In the genomic region with DNA sequence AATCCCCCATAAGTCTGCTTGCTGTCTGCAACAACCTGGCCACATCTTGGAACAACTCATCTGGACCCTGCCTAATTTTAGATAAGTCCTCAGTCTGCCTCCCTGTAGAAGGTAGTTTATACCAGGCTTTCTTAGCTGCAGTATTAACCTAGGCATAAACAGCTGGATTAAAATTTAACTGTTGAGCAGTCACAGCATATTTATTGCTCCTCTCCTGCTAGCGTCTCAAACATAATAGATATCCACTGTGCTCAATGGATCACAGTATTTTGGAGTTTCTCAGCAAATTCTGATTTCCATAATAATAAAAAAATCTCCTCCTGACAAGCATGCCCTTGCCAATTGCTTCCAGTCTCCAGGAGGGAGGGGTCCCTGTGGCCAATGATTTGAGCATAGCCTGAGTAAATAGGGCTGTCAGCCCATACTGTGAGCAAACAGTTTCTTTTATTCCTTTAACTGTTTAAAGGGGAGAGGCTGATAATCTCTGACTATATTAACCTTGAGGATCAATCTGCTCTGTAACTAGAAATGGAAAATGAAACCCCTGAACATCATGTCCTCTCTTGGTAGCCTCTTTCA, we compare ENCODE assay signal across 24 mouse cellular contexts. TPM values are rescaled to one million over a fixed set of nuclear protein-coding genes. Genes with fewer than 3 reads are reported as not detected.
DNase-seq lines count a peak whose midpoint lies in the region; ATAC-seq and TF ChIP-seq lines count a peak whose summit lies in the region.
"Had no signal": no experiment of that assay in that cellular context is flagged by ENCODE, and none has a peak within 500 bp of the region (broad histone marks: within the 10 kb centered on the region; RNA-seq: fewer than 3 reads in every experiment).

No protein-coding gene starts in this region.

- peak; percentile 58; the same call in 1 of the 2 replicates for ATAC-seq in forebrain, embryonic 16.5 days
- no peak for ATAC-seq in forebrain, embryonic 12.5 days (ENCODE audit: low FRiP score)
- ATAC-seq in kidney, embryonic 16.5 days (ENCODE audit: low FRiP score, low TSS enrichment), result no peak
- peak; percentile 28 for ATAC-seq in activated CD4-positive, CD25-positive, alpha-beta regulatory T cell, adult 4 months
- ATAC-seq: liver, postnatal 0 days had no signal

- H3K36me3 ChIP-seq in forebrain, embryonic 16.5 days (ENCODE audit: control insufficient read depth, insufficient read depth), result no peaks in the 10 kb centered on the region
- no peaks in the 10 kb centered on the region for H3K36me3 ChIP-seq in forebrain, embryonic 12.5 days (replicated peaks)
- no peaks in the 10 kb centered on the region for H3K36me3 ChIP-seq in kidney, embryonic 16.5 days (ENCODE audit: insufficient read depth, low read length)
- H3K36me3 ChIP-seq in small intestine, adult 2 months (ENCODE audit: control insufficient read depth, insufficient read depth, low read length), result no peaks in the 10 kb centered on the region
- H3K36me3 ChIP-seq: hindbrain, embryonic 10.5 days; limb, embryonic 15.5 days; neural tube, embryonic 12.5 days had no signal

- H3K9ac ChIP-seq in forebrain, embryonic 16.5 days (replicated peaks; ENCODE audit: low read depth, low read length), result no peak overlapping the region
- no peak overlapping the region for H3K9ac ChIP-seq in forebrain, embryonic 12.5 days
- no peak overlapping the region for H3K9ac ChIP-seq in kidney, embryonic 16.5 days (replicated peaks; ENCODE audit: low read length)
- H3K9ac ChIP-seq: limb, embryonic 15.5 days; liver, postnatal 0 days; neural tube, embryonic 12.5 days had no signal

- no peak overlapping the region for H3K4me2 ChIP-seq in forebrain, embryonic 16.5 days (ENCODE audit: low read length)
- no peak overlapping the region for H3K4me2 ChIP-seq in forebrain, embryonic 12.5 days
- no peak overlapping the region for H3K4me2 ChIP-seq in kidney, embryonic 16.5 days (replicated peaks; ENCODE audit: low read depth, low read length)
- H3K4me2 ChIP-seq: limb, embryonic 15.5 days; neural tube, embryonic 12.5 days had no signal

- no peak overlapping the region for H3K4me3 ChIP-seq in forebrain, embryonic 16.5 days (replicated peaks; ENCODE audit: low read length)
- H3K4me3 ChIP-seq in forebrain, embryonic 12.5 days (replicated peaks), result no peak overlapping the region
- no peak overlapping the region for H3K4me3 ChIP-seq in kidney, embryonic 16.5 days (ENCODE audit: low read length)
- H3K4me3 ChIP-seq in small intestine, adult 2 months (ENCODE audit: low read depth, low read length), result no peak overlapping the region
- H3K4me3 ChIP-seq: erythroblast, embryonic 14.5 days; hindbrain, embryonic 10.5 days; limb, embryonic 15.5 days; neural tube, embryonic 12.5 days had no signal

- WGBS in forebrain, embryonic 16.5 days, result 31% methylated on average over 1 of the region's 1 CpGs
- WGBS in forebrain, embryonic 12.5 days, result 22% methylated on average over 1 of the region's 1 CpGs
- 44% methylated on average over 1 of the region's 1 CpGs for WGBS in kidney, embryonic 16.5 days
- 34% methylated on average over 1 of the region's 1 CpGs for WGBS in small intestine, adult 2 months

- H3K27me3 ChIP-seq in forebrain, embryonic 16.5 days (replicated peaks; ENCODE audit: control insufficient read depth, insufficient read depth, low read length), result no peaks in the 10 kb centered on the region
- H3K27me3 ChIP-seq in forebrain, embryonic 12.5 days, result no peaks in the 10 kb centered on the region
- H3K27me3 ChIP-seq in kidney, embryonic 16.5 days (ENCODE audit: insufficient read depth, low read length), result no peaks in the 10 kb centered on the region
- no peaks in the 10 kb centered on the region for H3K27me3 ChIP-seq in small intestine, adult 2 months (ENCODE audit: control insufficient read depth, insufficient read depth, low read length)
- H3K27me3 ChIP-seq: limb, embryonic 15.5 days; neural tube, embryonic 12.5 days had no signal

- TF ChIP-seq CTCF in small intestine, adult 2 months (IDR thresholded peaks at IDR 0.05; ENCODE audit: extremely low read depth, insufficient read length, insufficient replicate concordance, low read depth, low read length), result no peak

- H3K4me1 ChIP-seq in forebrain, embryonic 16.5 days (replicated peaks; ENCODE audit: control insufficient read depth, insufficient read depth, low read length), result no peaks in the 10 kb centered on the region
- no peaks in the 10 kb centered on the region for H3K4me1 ChIP-seq in forebrain, embryonic 12.5 days
- no peaks in the 10 kb centered on the region for H3K4me1 ChIP-seq in kidney, embryonic 16.5 days (ENCODE audit: insufficient read depth, low read length)
- H3K4me1 ChIP-seq in small intestine, adult 2 months (ENCODE audit: control insufficient read depth, insufficient read depth, insufficient read length, low read length), result peaks cover 10% of the 10 kb centered on the region; the same call in 1 of the 2 replicates
- H3K4me1 ChIP-seq: hindbrain, embryonic 10.5 days; limb, embryonic 15.5 days; neural tube, embryonic 12.5 days had no signal

- H3K9me3 ChIP-seq in forebrain, embryonic 16.5 days (ENCODE audit: control insufficient read depth, low read length), result no peaks in the 10 kb centered on the region
- H3K9me3 ChIP-seq in forebrain, embryonic 12.5 days, result 0 out of 2 replicates have a peak, but pooled peaks cover 5% of the 10 kb centered on the region
- peaks cover 5% of the 10 kb centered on the region; the same call in 1 of the 2 replicates for H3K9me3 ChIP-seq in kidney, embryonic 16.5 days (ENCODE audit: low read length)
- H3K9me3 ChIP-seq: limb, embryonic 15.5 days; neural tube, embryonic 12.5 days had no signal

- no peak overlapping the region for H3K27ac ChIP-seq in forebrain, embryonic 16.5 days (ENCODE audit: low read length)
- no peak overlapping the region for H3K27ac ChIP-seq in forebrain, embryonic 12.5 days
- no peak overlapping the region for H3K27ac ChIP-seq in kidney, embryonic 16.5 days (ENCODE audit: low read length)
- peak overlapping the region; percentile 77 for H3K27ac ChIP-seq in small intestine, adult 2 months (ENCODE audit: insufficient read depth, low read depth, low read length)
- H3K27ac ChIP-seq: hindbrain, embryonic 10.5 days; limb, embryonic 15.5 days; neural tube, embryonic 12.5 days had no signal

- no peak for TF ChIP-seq POLR2A in small intestine, adult 2 months (IDR thresholded peaks at IDR 0.05; ENCODE audit: low read depth, low read length)

- DNase-seq in kidney, adult 9 months, result peak; percentile 68
- DNase-seq in testis, postnatal 10 days (ENCODE audit: low spot score), result no peak
- DNase-seq in ovary, postnatal 14 days (ENCODE audit: low spot score), result no peak
- DNase-seq: adrenal gland, adult 8-10 months; cerebellum, adult 9-11 months; gastrocnemius, postnatal 14 days; kidney, adult 11 months; kidney, postnatal 14 days; liver, postnatal 0 days; lung, postnatal 10 days; spleen, adult 18-20 months; thymus, postnatal 14 days had no signal

RNA-seq across cellular contexts. Expression of gene Khdc1a, which starts 25.4 kb away (rescaled TPM):
- not detected in 2 replicates for polyA plus RNA-seq in forebrain, embryonic 16.5 days (2015; fragmentation: Nextera tagmentation; extraction: Ambion mirVana)
- not detected in 2 replicates for polyA plus RNA-seq in forebrain, embryonic 12.5 days (2016; fragmentation: Nextera tagmentation; extraction: Ambion mirVana)
- not detected in 2 replicates for polyA plus RNA-seq in kidney, embryonic 16.5 days (2015; fragmentation: Nextera tagmentation; extraction: Ambion mirVana)
- 1 to 10 TPM in 1 of 2 experiments, under 1 TPM in 1; 0.71 to 2.1 TPM for polyA plus RNA-seq in activated CD4-positive, CD25-positive, alpha-beta regulatory T cell, adult 4 months (2017; shearing (Covaris generic))
- 0.08 TPM in 1 of 2 replicates, not detected in the other for polyA plus RNA-seq in small intestine, adult 2 months (2012; rRNA removed)
- polyA plus RNA-seq: cortical plate, adult 2 months; embryonic facial prominence, embryonic 11.5 days; erythroblast, embryonic 14.5 days; hindbrain, embryonic 10.5 days; limb, embryonic 15.5 days; liver, postnatal 0 days; neural tube, embryonic 12.5 days had no signal

RNA-seq across cellular contexts. Expression of gene Khdc1c, which starts 44.0 kb away (rescaled TPM):
- not detected in 2 replicates for polyA plus RNA-seq in forebrain, embryonic 16.5 days (2015; fragmentation: Nextera tagmentation; extraction: Ambion mirVana)
- not detected in 2 replicates for polyA plus RNA-seq in forebrain, embryonic 12.5 days (2016; fragmentation: Nextera tagmentation; extraction: Ambion mirVana)
- polyA plus RNA-seq in kidney, embryonic 16.5 days (2015; fragmentation: Nextera tagmentation; extraction: Ambion mirVana), result not detected in 2 replicates
- polyA plus RNA-seq in activated CD4-positive, CD25-positive, alpha-beta regulatory T cell, adult 4 months (2017; shearing (Covaris generic)), result not detected
- not detected in 2 replicates for polyA plus RNA-seq in small intestine, adult 2 months (2012; rRNA removed)
- polyA plus RNA-seq: cortical plate, adult 2 months; embryonic facial prominence, embryonic 11.5 days; erythroblast, embryonic 14.5 days; heart, embryonic 16.5 days; hindbrain, embryonic 10.5 days; limb, embryonic 15.5 days; liver, postnatal 0 days; neural tube, embryonic 12.5 days had no signal

RNA-seq across cellular contexts. Expression of gene Khdc1b, which starts 59.3 kb away (rescaled TPM):
- polyA plus RNA-seq in forebrain, embryonic 16.5 days (2015; fragmentation: Nextera tagmentation; extraction: Ambion mirVana), result 0.10 TPM in 1 of 2 replicates, not detected in the other
- 0.09 TPM in 1 of 2 replicates, not detected in the other for polyA plus RNA-seq in forebrain, embryonic 12.5 days (2016; fragmentation: Nextera tagmentation; extraction: Ambion mirVana)
- 0.08 TPM in 1 of 2 replicates, not detected in the other for polyA plus RNA-seq in kidney, embryonic 16.5 days (2015; fragmentation: Nextera tagmentation; extraction: Ambion mirVana)
- not detected for polyA plus RNA-seq in activated CD4-positive, CD25-positive, alpha-beta regulatory T cell, adult 4 months (2017; shearing (Covaris generic))
- not detected in 2 replicates for polyA plus RNA-seq in small intestine, adult 2 months (2012; rRNA removed)
- polyA plus RNA-seq: cortical plate, adult 2 months; embryonic facial prominence, embryonic 11.5 days; erythroblast, embryonic 14.5 days; hindbrain, embryonic 10.5 days; limb, embryonic 15.5 days; liver, postnatal 0 days had no signal

Comparison
In these comparisons a context has a peak if more than half of its experiments do, and no peak if none do; other contexts are left out.
1. ATAC-seq: peak in forebrain, embryonic 16.5 days (single experiment) and activated CD4-positive, CD25-positive, alpha-beta regulatory T cell, adult 4 months (single experiment); none in forebrain, embryonic 12.5 days (single experiment) and kidney, embryonic 16.5 days (single experiment).